In genomic region chr17:27204075-27204909, GRCm38 (mm10) we compare ENCODE assay signal across 8 mouse cellular contexts. TPM values are rescaled to one million over a fixed set of nuclear protein-coding genes. Genes with fewer than 3 reads are reported as not detected.
DNase-seq lines count a peak whose midpoint lies in the region; ATAC-seq and TF ChIP-seq lines count a peak whose summit lies in the region.

Lemd2 (minus strand) TSS chr17:27204469.

- peaks cover 31% of the 10 kb centered on the region for H3K36me3 ChIP-seq in heart, embryonic 14.5 days (ENCODE audit: control insufficient read depth, insufficient read depth, low read length)
- no peaks in the 10 kb centered on the region; the same call in 1 of the 2 replicates for H3K36me3 ChIP-seq in liver, embryonic 14.5 days (replicated peaks; ENCODE audit: control insufficient read depth, insufficient read depth, low read depth)
- no peaks in the 10 kb centered on the region; the same call in none of the 2 replicates for H3K36me3 ChIP-seq in neural tube, embryonic 11.5 days (ENCODE audit: control insufficient read depth, insufficient read depth, low read length)
- H3K36me3 ChIP-seq in stomach, postnatal 0 days (ENCODE audit: control insufficient read depth, insufficient read depth, low read length) = peaks cover 19% of the 10 kb centered on the region

- peak within 1 kb of the TSS; percentile 97 for H3K9ac ChIP-seq in heart, embryonic 14.5 days (ENCODE audit: low read length)
- peak within 1 kb of the TSS; percentile 93 for H3K9ac ChIP-seq in liver, embryonic 14.5 days (replicated peaks)
- H3K9ac ChIP-seq in neural tube, embryonic 11.5 days (ENCODE audit: low read length) = peak within 1 kb of the TSS; percentile 98
- H3K9ac ChIP-seq in stomach, postnatal 0 days (ENCODE audit: low read length) = peak within 1 kb of the TSS; percentile 95

- H3K4me2 ChIP-seq in heart, embryonic 14.5 days (ENCODE audit: low read length) = peak within 1 kb of the TSS; percentile 95
- peak within 1 kb of the TSS; percentile 92 for H3K4me2 ChIP-seq in liver, embryonic 14.5 days (ENCODE audit: low read depth)
- peak within 1 kb of the TSS; percentile 90 for H3K4me2 ChIP-seq in neural tube, embryonic 11.5 days (ENCODE audit: low read depth)
- H3K4me2 ChIP-seq in stomach, postnatal 0 days (replicated peaks; ENCODE audit: low read depth) = peak within 1 kb of the TSS; percentile 91

- TF ChIP-seq CTCF in liver, embryonic 14.5 days (IDR thresholded peaks at IDR 0.05; ENCODE audit: low read depth) = no peak
- no peak; the same call in 1 of the 2 replicates for TF ChIP-seq CTCF in stomach, postnatal 0 days (IDR thresholded peaks at IDR 0.05; ENCODE audit: low read depth)

- H3K9me3 ChIP-seq in heart, embryonic 14.5 days (ENCODE audit: control insufficient read depth, low read length) = 0 out of 2 replicates have a peak, but pooled peaks cover 2% of the 10 kb centered on the region
- H3K9me3 ChIP-seq in liver, embryonic 14.5 days (ENCODE audit: control insufficient read depth, low read length) = no peaks in the 10 kb centered on the region
- no peaks in the 10 kb centered on the region for H3K9me3 ChIP-seq in neural tube, embryonic 11.5 days (ENCODE audit: control insufficient read depth, low read length)
- no peaks in the 10 kb centered on the region for H3K9me3 ChIP-seq in stomach, postnatal 0 days (ENCODE audit: control insufficient read depth, low read length)

- H3K4me3 ChIP-seq in heart, embryonic 14.5 days (ENCODE audit: control insufficient read depth in 1 of 2, insufficient read depth in 1 of 2, low read depth in 1 of 2, low read length in 2 of 2) = peak within 1 kb of the TSS; percentile 83 to 96
- peak within 1 kb of the TSS; percentile 85 for H3K4me3 ChIP-seq in liver, embryonic 14.5 days (ENCODE audit: insufficient read depth in 1 of 2, low read depth in 2 of 2, low read length in 2 of 2)
- H3K4me3 ChIP-seq in neural tube, embryonic 11.5 days (ENCODE audit: low read depth, low read length) = peak within 1 kb of the TSS; percentile 91
- peak within 1 kb of the TSS; percentile 86 for H3K4me3 ChIP-seq in stomach, postnatal 0 days (ENCODE audit: low read depth, low read length)

- WGBS in heart, embryonic 14.5 days = 5% methylated on average over 69 of the region's 97 CpGs
- 3% methylated on average over 87 of the region's 97 CpGs for WGBS in liver, embryonic 14.5 days (ENCODE audit: insufficient replicate concordance)
- 5% methylated on average over 88 of the region's 97 CpGs for WGBS in neural tube, embryonic 11.5 days
- 4% methylated on average over 61 of the region's 97 CpGs for WGBS in stomach, postnatal 0 days

- H3K27me3 ChIP-seq in heart, embryonic 14.5 days (ENCODE audit: control insufficient read depth, insufficient read depth, low read length) = no peaks in the 10 kb centered on the region
- no peaks in the 10 kb centered on the region for H3K27me3 ChIP-seq in liver, embryonic 14.5 days (ENCODE audit: control insufficient read depth, insufficient read depth, low read length)
- no peaks in the 10 kb centered on the region for H3K27me3 ChIP-seq in neural tube, embryonic 11.5 days (ENCODE audit: control insufficient read depth, insufficient read depth, low read length)
- H3K27me3 ChIP-seq in stomach, postnatal 0 days (ENCODE audit: control insufficient read depth, insufficient read depth, low read length) = no peaks in the 10 kb centered on the region

- peak within 1 kb of the TSS; percentile 83 to 93 for H3K27ac ChIP-seq in heart, embryonic 14.5 days (replicated peaks in 1 of 2; ENCODE audit: control insufficient read depth in 1 of 2, insufficient read depth in 1 of 2, low read depth in 2 of 2, low read length in 2 of 2)
- peak within 1 kb of the TSS; percentile 70 for H3K27ac ChIP-seq in liver, embryonic 14.5 days
- H3K27ac ChIP-seq in neural tube, embryonic 11.5 days (ENCODE audit: low read depth, low read length) = peak within 1 kb of the TSS; percentile 97
- peak within 1 kb of the TSS; percentile 98 for H3K27ac ChIP-seq in stomach, postnatal 0 days (replicated peaks)

- H3K4me1 ChIP-seq in heart, embryonic 14.5 days (ENCODE audit: control insufficient read depth in 2 of 2, insufficient read depth in 2 of 2, low read length in 2 of 2) = peaks cover 5 to 12% of the 10 kb centered on the region in 2 experiments; a peak in 3 of 4 replicates
- peaks cover 2 to 10% of the 10 kb centered on the region in 2 experiments for H3K4me1 ChIP-seq in liver, embryonic 14.5 days (replicated peaks; ENCODE audit: control insufficient read depth in 2 of 2, insufficient read depth in 2 of 2, low read length in 1 of 2)
- peaks cover 42% of the 10 kb centered on the region for H3K4me1 ChIP-seq in neural tube, embryonic 11.5 days (ENCODE audit: control insufficient read depth, insufficient read depth, low read length)
- H3K4me1 ChIP-seq in stomach, postnatal 0 days (replicated peaks; ENCODE audit: control insufficient read depth, insufficient read depth) = no peaks in the 10 kb centered on the region

- DNase-seq in c-Kit-negative CD71-positive TER-119-positive erythroid progenitor cells, embryonic 14.5 days (ENCODE audit: low read depth, low spot score) = peak; percentile 94
- DNase-seq in fibroblast of lung, adult 2 months (ENCODE audit: low read depth) = peak; percentile 84
- peak; percentile 98 for DNase-seq in kidney, postnatal 25 days
- DNase-seq in liver, embryonic 14.5 days (ENCODE audit: low read depth in 3 of 3, low spot score in 3 of 3) = peak; percentile 88 to 91 (median 89)
- peak; percentile 95 for DNase-seq in neural tube, embryonic 11.5 days (ENCODE audit: low spot score)
- peak; percentile 97 for DNase-seq in stomach, postnatal 0 days (ENCODE audit: low spot score)

- peak; percentile 89 for ATAC-seq in CD4-positive, CD25-positive, alpha-beta regulatory T cell, adult 4 months
- peak; percentile 96 for ATAC-seq in heart, embryonic 14.5 days (ENCODE audit: insufficient number of reproducible peaks, insufficient read depth, low FRiP score, low read depth)
- peak; percentile 92 for ATAC-seq in liver, embryonic 14.5 days (ENCODE audit: insufficient read depth)
- peak; percentile 80 for ATAC-seq in neural tube, embryonic 11.5 days (ENCODE audit: insufficient read depth, low FRiP score, low TSS enrichment)
- ATAC-seq in stomach, postnatal 0 days (ENCODE audit: low FRiP score, low TSS enrichment) = peak; percentile 95

- no peak; the same call in 1 of the 2 replicates for TF ChIP-seq EP300 in liver, embryonic 14.5 days (IDR thresholded peaks at IDR 0.05; ENCODE audit: low read depth)
- no peak for TF ChIP-seq EP300 in stomach, postnatal 0 days (optimal IDR thresholded peaks at IDR 0.05)

RNA-seq across cellular contexts. Expression of gene Lemd2, which starts in this region (rescaled TPM):
- 10 to 100 TPM; 10.7 to 11.4 TPM for polyA plus RNA-seq in CD4-positive, CD25-positive, alpha-beta regulatory T cell, adult 4 months (2017; shearing (Covaris generic))
- polyA plus RNA-seq in heart, embryonic 14.5 days (2014; fragmentation: Nextera tagmentation; extraction: Ambion mirVana) = 9.1 and 12.8 TPM in 2 replicates
- polyA plus RNA-seq in liver, embryonic 14.5 days (2012; rRNA removed) = 15.5 and 16.4 TPM in 2 replicates
- 3.1 and 3.7 TPM in 2 replicates for polyA plus RNA-seq in liver, embryonic 14.5 days (2014; fragmentation: Nextera tagmentation; extraction: Ambion mirVana)
- 15.9 and 17.9 TPM in 2 replicates for polyA plus RNA-seq in neural tube, embryonic 11.5 days (2014; fragmentation: Nextera tagmentation; extraction: Ambion mirVana)
- polyA plus RNA-seq in stomach, postnatal 0 days (2015; fragmentation: Nextera tagmentation; extraction: Ambion mirVana) = 9.6 and 9.9 TPM in 2 replicates

Comparison
In these comparisons a context has a peak if more than half of its experiments do, and no peak if none do; other contexts are left out.
1. Peak in every context shown above with its lines: DNase-seq, ATAC-seq, H3K4me3 ChIP-seq and H3K27ac ChIP-seq.